Mouse (Mus musculus) G1E-ER4 (cell line): ENCODE data around the gene Ankrd9. TPM values are rescaled to one million over a fixed set of nuclear protein-coding genes. Genes with fewer than 3 reads are reported as not detected.

Experiments used
- GATA1 ChIP-seq: IDR thresholded peaks from one replicate; pipeline ENCODE4 v1.8.0; 2012; ENCODE audit warnings: low read length, inconsistent platforms
- polyA plus RNA-seq: library from polyadenylated mRNA; stranded (reverse); fragments of >175 nt; gene quantifications from 2 replicates; pipeline ENCODE4 v1.2.3, GENCODE M21; 2012

The Ankrd9 gene
- polyA plus RNA-seq, 1 experiment = 12.9 TPM

DNA sequence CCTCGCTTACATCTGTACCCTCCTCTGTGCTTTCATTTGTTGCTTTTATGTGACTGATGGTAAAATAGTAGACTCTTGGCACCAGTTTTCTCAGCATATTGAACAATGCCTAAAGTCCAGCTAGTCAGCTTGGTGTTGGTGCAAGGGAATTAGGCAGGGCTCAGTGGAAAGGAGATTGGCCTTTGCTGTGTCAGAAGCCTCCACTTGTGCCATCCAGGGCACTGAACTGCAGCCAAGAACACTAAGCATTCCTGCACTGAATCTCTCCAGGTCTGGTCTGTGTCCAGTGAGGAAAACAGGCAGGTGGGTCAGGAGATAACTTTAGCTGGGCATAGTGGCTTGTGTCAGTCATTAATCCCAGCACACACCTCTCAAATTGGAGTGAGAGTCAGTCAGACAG lies 29.4 kb downstream of the Ankrd9 start:
- TF ChIP-seq GATA1 = no peak

DNA sequence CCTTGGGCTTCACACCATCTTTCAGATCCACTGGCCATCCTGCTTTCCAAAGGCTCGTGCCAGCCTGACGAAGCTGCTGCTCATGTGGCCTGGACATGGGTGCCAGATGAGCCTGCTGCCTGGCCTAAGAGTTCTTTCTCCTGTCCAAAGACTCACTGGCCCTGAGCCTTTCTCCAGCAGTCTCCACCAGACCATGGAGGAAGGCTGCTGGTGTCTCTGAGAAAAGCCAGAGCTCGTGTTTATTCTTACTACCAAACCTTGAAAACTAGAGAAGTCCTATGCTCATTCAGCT lies 30.0 kb downstream of the Ankrd9 start:
- no peak for TF ChIP-seq GATA1

DNA sequence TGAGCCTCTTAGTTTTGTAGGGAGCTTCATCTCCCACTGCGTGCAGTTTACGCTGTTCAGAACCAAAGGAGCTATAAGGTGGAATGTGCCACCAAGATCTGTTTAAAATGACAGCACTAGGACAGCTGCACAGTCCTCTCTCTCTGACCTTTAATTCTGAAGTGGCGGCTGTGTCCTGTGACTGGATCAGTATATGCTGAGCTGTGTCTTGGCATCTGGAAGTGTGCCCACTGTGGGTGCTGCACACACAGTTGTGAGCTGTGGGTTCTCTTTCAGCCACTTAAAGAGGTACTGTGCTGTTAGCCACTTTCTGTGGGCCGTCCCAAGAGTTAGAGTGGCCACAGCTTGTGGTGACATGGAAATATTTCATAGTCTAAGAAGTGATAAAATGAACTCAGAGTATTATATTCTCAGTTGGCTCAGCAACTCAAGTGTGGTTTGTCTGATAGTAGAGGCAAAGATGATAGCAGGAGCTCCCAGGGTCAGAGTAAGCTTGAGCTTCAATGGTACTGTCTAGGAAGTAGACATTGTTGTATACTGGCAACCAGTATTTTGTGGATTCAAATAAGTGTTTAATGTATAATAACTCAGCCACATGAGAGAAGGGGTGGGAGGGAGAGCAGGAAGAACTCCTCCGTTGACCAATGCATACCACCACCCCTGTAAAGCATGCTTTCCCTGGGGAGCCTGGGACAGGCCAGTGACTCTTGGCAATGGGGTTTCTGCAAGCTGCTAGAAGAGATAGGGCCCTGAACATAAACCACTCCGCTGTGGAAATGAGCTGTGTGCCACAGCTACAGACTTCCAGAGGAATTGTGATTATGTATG lies 30.5 kb downstream of the Ankrd9 start:
- TF ChIP-seq GATA1 = no peak

DNA sequence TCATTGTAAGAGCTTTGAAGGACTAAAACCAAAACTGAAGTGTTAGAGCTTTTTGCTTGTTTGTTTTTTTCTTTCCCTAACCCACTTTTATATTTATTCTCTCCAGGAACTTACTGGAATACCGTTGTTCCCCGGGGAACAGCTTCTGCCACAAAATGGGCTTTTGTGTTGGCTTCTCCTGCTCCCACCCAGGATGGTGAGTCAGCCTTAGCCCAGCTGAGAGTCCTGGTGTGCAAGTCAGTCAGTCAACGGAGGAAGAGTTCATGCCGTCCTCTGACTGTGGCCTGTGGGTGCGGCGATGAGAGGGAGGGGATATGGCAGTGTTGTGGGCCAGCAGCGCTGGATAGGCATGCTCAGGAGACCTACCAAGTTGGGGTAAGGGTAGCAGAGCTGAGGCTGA lies 32.6 kb downstream of the Ankrd9 start:
- no peak for TF ChIP-seq GATA1

DNA sequence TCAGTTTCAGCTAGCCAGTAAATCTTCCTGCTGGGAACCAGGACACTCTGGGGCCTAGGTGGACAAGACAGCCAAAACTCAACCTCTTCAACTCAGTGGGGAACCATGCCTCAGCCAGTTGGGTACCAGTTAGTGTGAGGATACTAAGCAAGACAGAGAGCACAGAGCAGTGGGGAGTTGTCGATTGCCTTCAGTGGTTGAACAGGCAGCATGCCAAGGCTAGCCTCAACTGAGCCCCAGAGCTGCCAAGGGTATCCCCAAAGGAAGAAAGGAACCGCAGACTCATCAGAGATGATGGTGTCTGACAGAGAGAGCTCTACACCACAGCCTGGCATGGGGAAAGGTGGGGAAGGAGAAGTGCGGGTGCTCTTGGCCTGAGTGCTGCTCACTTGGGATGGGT lies 38.0 kb downstream of the Ankrd9 start:
- no peak for TF ChIP-seq GATA1

DNA sequence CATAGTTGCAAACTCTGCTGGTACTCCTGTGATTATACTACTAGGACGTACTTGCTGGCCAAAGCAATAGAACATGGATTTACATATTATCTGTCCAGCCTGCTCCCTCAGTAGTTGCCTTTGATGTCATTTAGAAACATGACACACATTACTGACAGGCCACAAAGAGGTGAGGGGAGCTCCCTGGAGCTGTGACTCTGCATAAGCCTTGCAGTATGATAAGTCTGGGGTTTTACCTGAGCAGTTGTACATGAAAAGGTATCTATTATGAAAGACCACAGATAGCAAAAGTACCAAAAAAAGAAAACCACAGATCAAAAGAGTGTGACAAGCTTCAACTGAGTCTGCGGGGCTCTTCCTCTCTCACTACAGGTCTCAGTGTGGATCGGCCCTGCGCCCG lies 39.5 kb downstream of the Ankrd9 start:
- no peak for TF ChIP-seq GATA1

DNA sequence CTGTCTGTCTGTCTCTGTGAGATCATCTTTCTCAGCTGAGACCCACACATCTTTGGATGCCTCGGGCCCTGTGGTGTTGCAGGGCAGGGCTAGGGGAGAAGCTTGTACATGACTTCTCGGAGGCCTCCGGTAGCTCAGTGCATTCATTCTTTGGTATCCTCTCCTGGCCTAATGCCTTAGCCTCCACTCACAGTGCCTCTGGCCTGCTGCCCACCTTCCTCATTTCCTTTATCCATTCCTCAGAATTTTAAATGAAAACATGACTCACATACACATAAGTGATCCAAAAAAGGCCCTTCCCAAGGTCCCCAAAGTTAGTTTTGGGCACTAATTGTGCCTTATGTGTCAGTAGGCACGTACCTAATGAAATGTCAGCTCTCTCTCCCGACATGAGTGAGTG lies 41.3 kb downstream of the Ankrd9 start:
- no peak for TF ChIP-seq GATA1

DNA sequence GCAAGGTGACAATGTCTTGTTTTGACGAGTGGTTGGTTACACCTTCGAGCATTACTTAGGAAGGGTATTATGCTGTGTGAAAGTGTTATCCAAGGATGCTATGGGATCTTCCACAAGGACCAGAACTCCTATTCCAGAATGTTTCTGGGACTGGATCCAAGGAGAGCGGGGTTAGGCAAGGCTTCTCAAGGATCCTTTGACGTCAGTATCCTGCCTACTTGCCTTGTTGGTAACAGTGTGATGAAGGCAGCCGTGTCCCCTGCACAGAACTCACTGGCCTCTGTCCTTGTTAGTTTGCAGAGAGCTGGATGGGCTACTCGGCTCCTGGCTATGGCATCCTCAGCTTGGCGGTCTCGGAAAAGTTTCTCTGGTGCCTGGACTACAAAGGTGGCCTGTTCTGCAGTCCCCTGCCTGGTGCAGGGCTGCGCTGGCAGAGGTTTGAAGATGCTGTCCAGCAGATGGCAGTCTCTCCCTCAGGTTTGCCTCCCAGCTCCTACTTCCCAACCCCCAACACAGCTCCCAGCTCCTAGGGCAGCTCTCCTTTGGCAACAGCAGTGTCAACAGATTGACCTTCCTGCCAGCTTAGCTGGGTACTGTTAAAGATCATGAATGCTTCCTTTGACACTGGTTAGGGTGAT lies 42.7 kb downstream of the Ankrd9 start:
- TF ChIP-seq GATA1 = no peak

DNA sequence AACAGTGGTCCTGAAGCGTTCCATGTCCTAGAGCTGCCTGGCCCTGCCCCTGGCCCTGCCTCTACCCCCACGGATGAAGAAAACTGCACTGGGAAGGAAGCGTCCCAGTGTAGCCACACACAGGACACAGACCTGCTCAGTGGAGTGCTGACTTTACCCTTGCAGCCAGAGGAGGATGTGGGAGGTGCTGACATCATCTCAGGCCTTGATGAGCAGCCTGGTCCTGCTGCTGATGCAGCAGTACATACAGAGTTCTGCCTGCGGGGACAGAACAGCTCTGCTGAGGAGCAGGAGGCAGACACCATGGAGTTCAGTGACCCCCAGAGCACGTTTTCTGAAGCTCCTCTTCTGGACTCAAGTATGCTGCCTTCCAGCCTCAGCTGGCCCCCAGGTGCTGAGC lies 46.0 kb downstream of the Ankrd9 start:
- no peak for TF ChIP-seq GATA1

Other genes with a start within 250 kb of the Ankrd9 start
- gene Wdr20, start 241.1 kb downstream of the Ankrd9 start, polyA plus RNA-seq = 11.6 and 29.7 TPM in 2 replicates
- gene Mok, start 138.1 kb downstream of the Ankrd9 start, polyA plus RNA-seq = 0.19 and 0.25 TPM in 2 replicates
- gene Zfp839, start 128.8 kb downstream of the Ankrd9 start, polyA plus RNA-seq = 7.4 and 7.8 TPM in 2 replicates
- 7.9 and 21.1 TPM in 2 replicates for gene Cinp, start 89.9 kb downstream of the Ankrd9 start, polyA plus RNA-seq
- gene Tecpr2, start 89.8 kb downstream of the Ankrd9 start, polyA plus RNA-seq = 3.1 and 3.3 TPM in 2 replicates
- gene Rcor1, start 60.3 kb upstream of the Ankrd9 start, polyA plus RNA-seq = 47.2 and 54.2 TPM in 2 replicates
- gene Traf3, start 187.3 kb upstream of the Ankrd9 start, polyA plus RNA-seq = not detected in 2 replicates
- gene 4930595D18Rik, start 205.5 kb upstream of the Ankrd9 start, polyA plus RNA-seq = not detected in 2 replicates